Mouse (Mus musculus): ENCODE results near the gene Plscr3.

DNA sequence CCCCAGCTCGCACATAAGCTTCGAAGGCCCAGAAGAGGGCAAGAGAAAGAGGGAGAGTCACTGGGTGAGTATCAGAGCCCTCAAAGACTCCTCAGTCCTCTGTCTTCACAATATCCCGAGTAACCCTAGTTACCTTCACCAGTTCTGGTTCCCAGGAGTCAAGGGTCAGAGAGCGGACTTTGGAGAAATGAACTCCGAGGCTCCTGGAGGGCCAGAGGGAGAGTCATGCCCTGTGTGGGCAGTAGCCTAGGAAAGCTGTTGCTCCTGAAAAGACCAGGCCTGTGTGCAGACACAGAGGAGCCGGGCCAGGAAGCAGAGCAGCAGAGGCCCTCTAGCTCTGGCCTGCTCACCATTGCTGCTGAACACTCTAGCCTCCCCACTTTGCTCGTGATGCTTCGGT is 38.5 kb downstream of the Plscr3 start:
- TF ChIP-seq FLI1 (IDR thresholded peaks at IDR 0.05; ENCODE audit: low read length) (no peak), GATA1 (IDR thresholded peaks at IDR 0.05; ENCODE audit: borderline replicate concordance, low read length) (no peak)
